Mouse (Mus musculus): ENCODE measurements around the gene Tpsb2.

Tpsb2 gene

GRCm38 (mm10) chr17:25406011-25406441, 39.9 kb downstream of the Tpsb2 start:
- in situ Hi-C loops (cut with MboI, MseI): loop anchor here in 1 of 2 experiments (10.0 kb wide), 1 partner anchor 821 kb away; no protein-coding TSS in a partner anchor

GRCm38 (mm10) chr17:25407352-25407751, 41.2 kb downstream of the Tpsb2 start:
- in situ Hi-C loops (cut with MboI, MseI): loop anchor here in 1 of 2 experiments (10.0 kb wide), 1 partner anchor 823 kb away; no protein-coding TSS in a partner anchor

DNA sequence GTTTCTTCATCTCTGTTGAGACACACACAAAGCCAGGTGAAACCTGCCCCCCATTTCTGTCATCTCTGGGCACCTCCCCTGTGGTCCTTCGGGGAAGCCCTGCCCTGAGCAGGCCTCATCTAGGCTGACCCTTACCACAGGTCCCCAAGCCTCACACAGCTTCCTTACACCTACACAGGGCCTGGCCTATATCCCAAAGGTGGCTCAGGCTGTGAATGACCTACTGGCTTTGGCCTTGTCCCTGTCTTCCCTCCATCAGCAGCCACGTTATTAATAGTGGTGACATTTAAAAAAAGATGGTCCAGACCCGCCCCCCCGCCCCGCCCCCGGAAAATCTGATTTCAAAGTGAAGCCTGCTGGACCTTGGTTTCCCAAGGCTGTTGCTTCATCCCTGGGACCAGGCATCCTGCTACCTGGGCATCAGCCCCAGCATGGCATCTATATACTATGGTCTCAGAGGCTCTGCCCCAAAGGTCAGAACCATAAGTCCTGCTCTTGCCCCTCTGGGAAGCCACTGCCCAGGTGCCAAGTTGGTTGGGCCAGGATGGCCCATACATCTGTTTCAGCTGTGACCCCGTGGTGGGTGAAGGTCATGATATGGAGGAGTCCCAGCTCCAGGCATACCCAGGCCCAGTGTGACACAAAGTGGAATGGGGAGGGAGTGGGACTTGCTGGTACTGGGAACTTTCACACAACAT, 42.3 kb downstream of the Tpsb2 start:
- in situ Hi-C loops (cut with MboI, MseI): loop anchor here in 1 of 2 experiments (10.0 kb wide), 1 partner anchor 824 kb away; no protein-coding TSS in a partner anchor

- in situ Hi-C loops (cut with MboI, MseI): loop anchor here (5.0 to 10.0 kb wide), 2 partner anchors 97 to 825 kb away; no protein-coding TSS in a partner anchor
Observed at GRCm38 (mm10) chr17:25409621-25410020, 43.5 kb downstream of the Tpsb2 start.

- in situ Hi-C loops (cut with MboI, MseI): loop anchor here in 1 of 2 experiments (5.0 kb wide), 1 partner anchor 98 kb away; no protein-coding TSS in a partner anchor
Observed at GRCm38 (mm10) chr17:25410180-25410579, 44.1 kb downstream of the Tpsb2 start.

GRCm38 (mm10) chr17:25410786-25411185, 44.7 kb downstream of the Tpsb2 start:
- in situ Hi-C loops (cut with MboI, MseI): loop anchor here in 1 of 2 experiments (5.0 kb wide), 1 partner anchor 98 kb away; no protein-coding TSS in a partner anchor

GRCm38 (mm10) chr17:25411251-25411650, 45.1 kb downstream of the Tpsb2 start:
- in situ Hi-C loops (cut with MboI, MseI): loop anchor here in 1 of 2 experiments (5.0 kb wide), 1 partner anchor 99 kb away; no protein-coding TSS in a partner anchor

DNA sequence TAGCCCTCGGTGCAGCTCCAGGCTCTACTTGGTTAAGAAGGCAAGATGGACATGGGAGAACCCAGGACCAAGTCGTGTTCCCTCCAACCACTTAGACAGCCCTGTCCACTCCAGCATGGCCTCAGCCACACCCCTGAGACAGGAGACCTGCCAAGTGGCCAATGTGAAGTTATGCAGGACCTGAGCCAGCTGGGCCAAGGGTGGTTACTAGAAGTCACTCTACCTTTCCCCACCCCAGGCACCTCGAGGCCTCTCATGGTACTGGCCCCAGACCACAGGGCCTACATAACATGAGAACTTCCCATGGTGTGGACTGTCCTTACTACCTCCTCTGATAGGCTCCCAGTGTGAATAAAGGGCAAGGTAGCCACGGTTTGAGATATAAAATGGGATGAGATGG, 48.1 kb downstream of the Tpsb2 start:
- in situ Hi-C loops (cut with MboI, MseI): loop anchor here in 1 of 2 experiments (5.0 kb wide), 1 partner anchor 102 kb away; no protein-coding TSS in a partner anchor

- in situ Hi-C loops (cut with MboI, MseI): loop anchor here in 1 of 2 experiments (5.0 kb wide), 1 partner anchor 103 kb away; no protein-coding TSS in a partner anchor
Observed at GRCm38 (mm10) chr17:25414917-25415316, 48.8 kb downstream of the Tpsb2 start.

- in situ Hi-C loops (cut with MboI, MseI): no loop called here
Observed at GRCm38 (mm10) chr17:25415421-25415913, 49.4 kb downstream of the Tpsb2 start.

DNA sequence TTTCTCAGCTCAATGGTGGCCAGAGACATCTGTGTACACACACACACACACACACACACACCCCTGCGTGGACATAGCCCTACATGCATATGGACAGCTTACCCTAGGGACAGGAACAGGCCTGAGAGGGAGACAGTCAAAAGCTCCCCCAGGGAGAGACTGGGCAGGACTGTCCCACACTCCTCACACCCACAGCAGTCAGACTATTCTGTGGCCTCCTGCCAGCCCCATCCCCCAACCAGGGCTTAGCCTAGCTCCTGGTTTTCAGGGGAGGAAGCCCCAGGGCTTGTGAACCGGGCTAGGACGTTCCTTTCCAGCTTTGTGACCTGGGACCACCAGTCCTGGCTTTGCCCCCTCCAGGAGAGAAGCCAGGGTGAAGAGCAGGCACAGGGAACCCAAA, 50.1 kb downstream of the Tpsb2 start:
- in situ Hi-C loops (cut with MboI, MseI): no loop called here

DNA sequence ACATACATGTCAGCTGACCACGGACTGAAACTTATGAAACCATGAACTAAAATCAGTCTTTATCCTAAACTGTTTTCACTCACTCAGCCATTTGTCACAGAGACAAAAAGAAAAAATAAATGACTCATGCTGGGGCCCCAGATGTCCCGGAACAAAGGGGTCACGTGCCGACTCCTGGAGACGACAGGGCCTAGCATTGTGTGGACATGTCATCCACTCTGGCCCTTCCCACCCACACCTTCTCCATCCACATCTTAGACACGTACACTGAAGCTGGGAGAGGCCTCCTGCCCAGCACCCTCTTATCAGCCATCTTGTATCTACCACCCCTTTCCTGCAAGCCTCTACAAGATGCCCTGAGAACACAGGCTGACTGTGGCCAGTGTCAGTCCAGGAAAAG, 51.9 kb downstream of the Tpsb2 start:
- in situ Hi-C loops (cut with MboI, MseI): no loop called here
